Mouse (Mus musculus) brown adipose tissue, adult 24 weeks (tissue): ENCODE results near the gene Prkce. TPM values are rescaled to one million over a fixed set of nuclear protein-coding genes. Genes with fewer than 3 reads are reported as not detected.

ENCODE experiments used
- H3K27ac ChIP-seq: fragments of 200-500 bp; replicated peaks from 2 replicates; pipeline ENCODE4 v1.5.1; 2012; ENCODE audit warnings: low read depth, mild to moderate bottlenecking, low read length
- H3K4me1 ChIP-seq: fragments of 200-500 bp; 2 replicates; pipeline ENCODE4 v1.6.1; 2012; ENCODE audit warnings: low read length, mixed read lengths; ENCODE audit not compliant: control insufficient read depth, insufficient read depth, insufficient read length
- H3K4me3 ChIP-seq: fragments of 200-500 bp; 2 replicates; pipeline ENCODE4 v1.5.1; 2012; ENCODE audit warnings: low read depth, mild to moderate bottlenecking, low read length, moderate library complexity; ENCODE audit not compliant: insufficient read depth
- polyA plus RNA-seq: library from polyadenylated mRNA; stranded (reverse); fragments of >200 nt; gene quantifications from 2 replicates; pipeline ENCODE4 v1.2.4, GENCODE M21; 2012; ENCODE audit not compliant: missing spikeins, insufficient read depth, insufficient read length

Prkce gene
- polyA plus RNA-seq, 1 experiment, result 18.0 TPM

GRCm38 (mm10) chr17:86409485-86409884 lies 241.9 kb downstream of the Prkce start:
- Histone ChIP-seq H3K27ac (no peak overlapping the region), H3K4me1 (peaks cover 11% of the 10 kb centered on the region; the same call in 1 of the 2 replicates), H3K4me3 (no peak overlapping the region)

- Histone ChIP-seq H3K4me1 (peaks cover 11% of the 10 kb centered on the region; the same call in 1 of the 2 replicates), H3K4me3 (no peak overlapping the region), H3K27ac (no peak overlapping the region)
These were observed 242.9 kb downstream of the Prkce start for GRCm38 (mm10) chr17:86410496-86410895.

- H3K27ac ChIP-seq, result no peak overlapping the region
- peaks cover 11% of the 10 kb centered on the region; the same call in 1 of the 2 replicates for H3K4me1 ChIP-seq
These were observed 244.6 kb downstream of the Prkce start for GRCm38 (mm10) chr17:86412141-86412540.

GRCm38 (mm10) chr17:86414608-86415007 lies 247.0 kb downstream of the Prkce start:
- H3K27ac ChIP-seq, result no peak overlapping the region
- H3K4me1 ChIP-seq, result peaks cover 11% of the 10 kb centered on the region; the same call in 1 of the 2 replicates
- H3K4me3 ChIP-seq, result no peak overlapping the region

More at GRCm38 (mm10) chr17:86412141-86412540, 244.6 kb downstream of the Prkce start:
- H3K4me3 ChIP-seq, result no peak overlapping the region

DNA sequence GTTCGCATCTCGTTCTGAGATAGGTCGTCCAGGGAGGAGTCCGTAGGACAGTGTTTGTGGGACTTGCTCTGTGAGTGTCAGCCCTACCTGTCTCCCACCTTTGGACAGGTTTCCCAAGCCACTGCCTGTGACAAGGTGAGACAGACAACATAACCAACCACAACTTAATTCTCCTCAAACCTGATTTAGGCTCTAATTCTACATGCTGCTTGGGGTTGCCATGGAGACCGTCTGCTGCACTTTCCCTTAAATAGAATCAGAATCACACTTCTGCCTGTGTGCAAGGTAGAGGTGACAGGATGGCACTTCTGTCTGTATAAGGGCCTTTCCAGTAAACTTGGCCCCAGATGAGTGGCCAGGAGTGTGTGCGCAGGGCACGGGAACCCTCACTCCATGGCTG lies 248.4 kb downstream of the Prkce start:
- H3K4me3 ChIP-seq, result no peak overlapping the region
- H3K27ac ChIP-seq, result no peak overlapping the region
- H3K4me1 ChIP-seq, result peaks cover 11% of the 10 kb centered on the region; the same call in 1 of the 2 replicates

- Histone ChIP-seq H3K4me1 (no peaks in the 10 kb centered on the region), H3K4me3 (no peak overlapping the region), H3K27ac (no peak overlapping the region)
These were observed 250.7 kb downstream of the Prkce start for GRCm38 (mm10) chr17:86418334-86418733.

DNA sequence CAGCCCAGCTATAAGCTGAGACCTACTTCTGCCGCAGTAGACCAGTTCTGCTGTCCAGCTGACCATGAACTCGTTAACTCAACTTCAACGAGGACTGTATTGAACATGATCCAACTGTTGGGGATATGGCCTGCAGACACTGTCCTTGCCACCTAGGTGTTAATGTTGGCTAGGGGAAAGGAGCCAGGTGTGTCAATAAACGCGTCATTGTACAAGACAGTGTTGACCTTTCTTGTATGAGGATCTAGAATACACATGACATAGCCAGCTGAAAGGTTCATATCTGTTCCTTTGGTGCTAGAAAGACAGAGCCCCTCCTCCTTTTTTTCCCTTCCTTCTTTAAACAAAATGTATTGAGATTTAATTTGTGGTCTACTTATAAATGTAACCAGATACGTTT lies 251.6 kb downstream of the Prkce start:
- Histone ChIP-seq H3K4me3 (no peak overlapping the region), H3K27ac (no peak overlapping the region), H3K4me1 (no peaks in the 10 kb centered on the region)

DNA sequence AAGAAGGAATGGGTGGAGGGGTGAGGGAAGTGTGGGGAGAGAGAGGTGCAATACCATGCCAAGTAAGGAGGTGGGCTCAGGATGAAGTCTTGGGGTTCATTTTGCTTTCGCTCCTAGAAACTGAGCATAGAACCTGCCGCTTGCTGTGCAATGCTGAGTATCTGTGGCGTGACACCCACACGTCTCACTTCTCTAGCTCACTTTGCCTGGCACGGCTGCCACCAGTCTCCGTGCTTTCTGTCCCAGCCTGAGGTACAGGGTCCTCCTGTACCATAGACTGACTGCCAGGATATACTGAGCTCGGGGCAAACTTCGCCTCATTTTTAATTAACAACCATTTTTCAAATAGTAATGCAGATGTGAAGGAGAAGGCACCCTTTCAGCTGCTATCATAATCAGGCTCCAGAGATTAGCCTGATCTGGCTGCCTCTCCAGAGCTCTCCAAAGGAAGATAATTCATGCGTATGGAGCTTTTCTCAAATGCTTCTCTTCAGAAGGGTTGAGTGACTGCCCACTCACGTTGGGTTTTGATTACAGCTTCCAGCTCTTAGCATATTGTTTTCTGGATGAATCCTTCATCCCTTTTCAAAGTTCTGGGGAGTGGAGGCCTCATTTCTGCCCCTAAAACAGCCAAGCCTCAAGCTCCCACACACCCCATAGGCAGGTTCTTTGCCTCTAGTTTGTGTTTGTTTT lies 253.2 kb downstream of the Prkce start:
- Histone ChIP-seq H3K4me3 (no peak overlapping the region), H3K27ac (no peak overlapping the region), H3K4me1 (no peaks in the 10 kb centered on the region)

DNA sequence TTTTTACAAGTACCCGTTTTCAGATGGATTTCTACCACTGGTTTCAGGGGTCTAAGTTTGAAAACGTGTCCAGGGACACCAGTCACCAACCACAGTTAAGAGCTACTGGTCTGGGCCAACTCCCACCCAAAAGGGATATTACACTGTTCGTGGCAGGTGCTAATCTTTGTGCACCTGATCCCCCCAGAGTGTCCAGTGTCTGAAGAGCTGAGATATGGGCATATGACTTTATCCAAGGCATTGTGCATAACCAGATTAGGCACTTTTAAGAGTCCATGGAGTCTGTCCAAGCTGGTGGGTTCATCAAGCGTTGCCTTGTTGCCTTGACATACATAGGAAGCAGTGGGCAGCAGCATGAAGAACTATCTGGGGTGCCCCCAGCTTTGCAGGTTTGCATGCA lies 254.4 kb downstream of the Prkce start:
- H3K4me1 ChIP-seq, result no peaks in the 10 kb centered on the region
- H3K4me3 ChIP-seq, result no peak overlapping the region
- H3K27ac ChIP-seq, result no peak overlapping the region

DNA sequence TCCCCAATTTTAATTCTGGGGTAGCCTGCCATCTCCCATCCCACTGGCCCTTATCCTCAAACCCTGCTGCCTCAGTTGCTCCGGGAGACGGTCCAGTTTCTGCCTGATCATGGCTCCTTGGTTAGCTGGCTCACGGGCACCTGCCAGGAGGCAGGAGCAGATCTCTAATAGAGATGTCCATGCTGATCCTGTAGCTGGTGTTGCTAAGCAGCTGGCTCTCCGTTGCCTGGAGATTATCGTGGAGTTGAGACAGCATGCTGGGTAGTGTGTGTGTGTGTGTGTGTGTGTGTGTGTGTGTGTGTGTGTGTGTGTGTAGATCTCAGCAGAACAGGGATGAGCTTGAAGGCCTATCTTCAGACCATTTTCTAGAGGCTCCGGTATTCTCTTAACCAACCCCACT lies 262.3 kb downstream of the Prkce start:
- no peak overlapping the region for H3K27ac ChIP-seq
- no peak overlapping the region for H3K4me3 ChIP-seq

GRCm38 (mm10) chr17:86433117-86433516 lies 265.5 kb downstream of the Prkce start:
- no peak overlapping the region for H3K4me3 ChIP-seq
- no peak overlapping the region for H3K27ac ChIP-seq

More for the DNA sequence above, 262.3 kb downstream of the Prkce start:
- no peaks in the 10 kb centered on the region for H3K4me1 ChIP-seq

DNA sequence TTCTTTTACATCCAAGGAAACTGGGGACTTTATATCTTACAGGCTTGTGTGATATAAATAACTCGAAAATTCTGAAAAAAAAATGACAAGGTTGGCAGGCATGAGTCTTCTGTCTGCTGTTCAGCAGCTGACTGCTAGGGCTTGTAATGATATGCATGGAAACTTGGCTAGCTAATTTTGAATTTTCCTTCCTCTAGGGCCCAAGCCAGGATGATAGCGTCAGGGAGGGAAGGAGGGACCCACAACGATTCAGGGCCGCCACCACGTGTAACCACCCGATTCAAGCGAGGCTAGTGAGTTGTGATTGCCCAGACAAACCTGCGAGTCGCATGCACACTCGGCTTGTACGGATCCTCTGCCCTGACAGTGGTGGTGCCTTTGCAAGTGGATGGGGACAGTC lies 266.2 kb downstream of the Prkce start:
- Histone ChIP-seq H3K4me1 (peaks cover 7% of the 10 kb centered on the region; the same call in 1 of the 2 replicates), H3K4me3 (no peak overlapping the region), H3K27ac (no peak overlapping the region)

More at GRCm38 (mm10) chr17:86433117-86433516, 265.5 kb downstream of the Prkce start:
- H3K4me1 ChIP-seq, result peaks cover 7% of the 10 kb centered on the region; the same call in 1 of the 2 replicates

DNA sequence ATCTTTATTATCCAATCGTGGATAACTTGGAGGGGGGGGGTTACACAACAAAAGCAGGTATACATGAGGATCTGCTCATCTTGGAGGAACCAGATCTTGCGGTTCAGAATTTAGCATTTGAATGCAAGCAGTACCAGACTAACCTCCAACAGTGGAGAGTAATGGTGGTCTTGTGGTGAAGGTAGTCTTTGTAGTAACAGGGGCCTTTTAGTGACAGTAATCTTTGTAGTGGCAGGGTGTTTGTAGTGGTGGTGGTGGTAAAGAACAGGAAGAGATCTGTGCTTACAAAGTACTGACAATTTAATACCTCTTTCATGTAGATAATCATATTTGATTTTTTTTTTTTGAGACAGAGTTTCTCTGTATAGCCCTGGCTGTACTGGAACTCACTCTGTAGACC lies 267.2 kb downstream of the Prkce start:
- Histone ChIP-seq H3K27ac (no peak overlapping the region), H3K4me1 (peaks cover 7% of the 10 kb centered on the region; the same call in 1 of the 2 replicates), H3K4me3 (no peak overlapping the region)

- no peak overlapping the region for H3K27ac ChIP-seq
- H3K4me3 ChIP-seq, result no peak overlapping the region
- H3K4me1 ChIP-seq, result peaks cover 7% of the 10 kb centered on the region; the same call in 1 of the 2 replicates
These were observed 268.0 kb downstream of the Prkce start for GRCm38 (mm10) chr17:86435570-86435969.

DNA sequence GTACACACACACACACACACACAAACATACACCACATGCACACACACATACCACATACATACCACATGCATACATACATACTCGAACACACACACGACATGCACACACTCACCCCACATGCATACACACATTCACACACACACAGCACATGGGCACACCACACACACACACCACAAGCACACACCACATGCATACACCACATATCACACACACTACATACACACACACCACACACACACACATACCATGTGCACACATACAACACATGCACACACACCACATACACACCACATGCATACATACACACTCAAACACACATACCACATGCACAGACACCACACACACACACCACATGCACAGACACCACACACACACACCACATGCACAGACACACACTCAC lies 268.4 kb downstream of the Prkce start:
- Histone ChIP-seq H3K27ac (no peak overlapping the region), H3K4me1 (peaks cover 7% of the 10 kb centered on the region; the same call in 1 of the 2 replicates)

More for the DNA sequence above, 268.4 kb downstream of the Prkce start:
- no peak overlapping the region for H3K4me3 ChIP-seq
